Mouse (Mus musculus): Measurements from ENCODE around the gene H2al1o. TPM values are rescaled to one million over a fixed set of nuclear protein-coding genes. Genes with fewer than 3 reads are reported as not detected.
"Not testable (repeated sequence)": the region's sequence is repeated elsewhere in the genome, so short reads cannot be mapped to it uniquely, and the experiment has no call there.

H2al1o gene
- not detected in 2 replicates for polyA plus RNA-seq (2015; fragmentation: Nextera tagmentation; extraction: Ambion mirVana)

DNA sequence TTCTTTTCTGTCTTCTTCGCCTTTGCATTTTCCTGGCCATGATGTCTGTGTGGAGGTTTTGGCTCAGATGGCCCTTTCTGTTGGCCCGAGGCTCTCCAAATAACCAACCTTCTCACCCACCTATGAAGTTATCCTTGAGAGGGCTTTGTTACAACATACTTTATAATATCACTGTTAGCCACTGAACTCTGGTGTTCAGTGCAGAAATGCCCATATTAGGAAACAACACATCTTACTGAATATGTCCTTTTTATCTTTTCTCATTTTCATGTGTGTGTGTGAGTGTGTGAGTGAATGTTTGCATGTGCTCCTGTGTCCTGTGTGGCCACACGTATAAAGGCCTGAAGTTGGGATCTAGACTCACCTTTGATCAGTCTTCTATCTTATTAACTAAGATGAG, at the start of gene H2al1o:
H2al1o (minus strand) TSS at position 101 of the 400 bp plus-strand sequence.
- H3K4me2 ChIP-seq (ENCODE audit: low read depth, low read length); H3K36me3 ChIP-seq (replicated peaks; ENCODE audit: insufficient read depth, low read length); ATAC-seq; H3K4me3 ChIP-seq (ENCODE audit: low read depth, low read length); H3K9ac ChIP-seq (replicated peaks); H3K27ac ChIP-seq (ENCODE audit: low read depth); H3K27me3 ChIP-seq (ENCODE audit: insufficient read depth, low read length); H3K4me1 ChIP-seq (ENCODE audit: insufficient read depth); DNase-seq; H3K9me3 ChIP-seq (ENCODE audit: low read length): not testable (repeated sequence)
- WGBS (ENCODE audit: insufficient replicate concordance) = 65% methylated on average over 3 of the region's 3 CpGs

DNA sequence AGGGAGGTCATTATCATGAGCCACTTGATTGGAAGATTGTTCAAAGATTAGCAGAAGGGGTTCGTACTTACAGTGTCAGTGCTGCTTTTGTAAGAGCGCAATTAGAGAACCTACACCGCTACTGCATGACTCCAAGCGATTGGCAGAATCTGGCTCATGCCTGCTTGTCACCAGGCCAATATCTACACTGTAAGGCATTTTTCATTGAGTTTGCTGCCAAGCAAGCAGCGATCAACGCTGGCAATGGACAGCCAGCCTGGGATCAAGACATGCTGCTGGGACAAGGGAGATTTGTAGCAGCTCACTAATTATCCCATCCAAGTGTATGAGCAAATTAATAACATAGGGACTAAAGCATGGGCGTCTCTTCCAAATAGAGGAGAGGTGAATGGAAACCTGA, 25.8 kb upstream of the H2al1o start:
- not testable (repeated sequence) for H3K27ac ChIP-seq (ENCODE audit: low read depth); H3K4me3 ChIP-seq (ENCODE audit: low read depth, low read length); H3K36me3 ChIP-seq (replicated peaks; ENCODE audit: insufficient read depth, low read length); H3K4me2 ChIP-seq (ENCODE audit: low read depth, low read length); H3K9me3 ChIP-seq (ENCODE audit: low read length); H3K27me3 ChIP-seq (ENCODE audit: insufficient read depth, low read length); ATAC-seq; H3K4me1 ChIP-seq (ENCODE audit: insufficient read depth); H3K9ac ChIP-seq (replicated peaks); DNase-seq
- WGBS (ENCODE audit: insufficient replicate concordance) = 85% methylated on average over 7 of the region's 7 CpGs

DNA sequence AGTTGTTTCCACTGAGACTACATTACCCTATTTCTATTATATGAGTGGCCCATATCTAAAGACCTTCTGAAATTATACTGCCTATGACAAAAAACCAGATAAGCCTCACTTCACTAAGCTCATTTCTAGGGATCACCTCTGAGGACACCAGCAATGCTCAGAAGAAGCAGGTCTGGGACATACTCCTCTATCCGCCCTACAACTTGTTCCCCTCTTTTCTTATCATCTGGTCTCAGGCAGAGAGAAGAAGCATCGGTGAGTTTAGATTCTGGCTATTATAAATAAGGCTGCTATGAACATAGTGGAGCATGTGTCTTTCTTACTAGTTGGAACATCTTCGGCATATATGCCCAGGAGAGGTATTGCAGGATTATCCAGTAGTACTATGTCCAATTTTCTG, 35.3 kb downstream of the H2al1o start:
- no peak for ATAC-seq
- DNase-seq = no peak
- Histone ChIP-seq H3K36me3 (replicated peaks; ENCODE audit: insufficient read depth, low read length) (no peaks in the 10 kb centered on the region), H3K9ac (replicated peaks) (no peak overlapping the region), H3K27me3 (ENCODE audit: insufficient read depth, low read length) (no peaks in the 10 kb centered on the region), H3K9me3 (ENCODE audit: low read length) (no peaks in the 10 kb centered on the region), H3K27ac (ENCODE audit: low read depth) (no peak overlapping the region), H3K4me2 (ENCODE audit: low read depth, low read length) (no peak overlapping the region), H3K4me1 (ENCODE audit: insufficient read depth) (no peaks in the 10 kb centered on the region), H3K4me3 (ENCODE audit: low read depth, low read length) (no peak overlapping the region)
- TF ChIP-seq CTCF (IDR thresholded peaks at IDR 0.05; ENCODE audit: low read depth) (no peak), EP300 (IDR thresholded peaks at IDR 0.05; ENCODE audit: low read depth) (no peak)
- 70% methylated on average over 3 of the region's 3 CpGs for WGBS (ENCODE audit: insufficient replicate concordance)

Other genes with a start within 250 kb of the H2al1o start
- not detected in 2 replicates for gene H2al1k, start 221.8 kb downstream of the H2al1o start, polyA plus RNA-seq (2015; fragmentation: Nextera tagmentation; extraction: Ambion mirVana)
- 23.1 and 23.8 TPM in 2 replicates for gene Cybb, start 84.6 kb downstream of the H2al1o start, polyA plus RNA-seq (2015; fragmentation: Nextera tagmentation; extraction: Ambion mirVana)
- gene Dynlt3, start 90.6 kb upstream of the H2al1o start, polyA plus RNA-seq (2015; fragmentation: Nextera tagmentation; extraction: Ambion mirVana) = 25.2 and 25.5 TPM in 2 replicates